Comparison of ENCODE assay signal across 9 mouse cellular contexts in genomic region chr11:33721297-33721696, GRCm38 (mm10).
DNase-seq lines count a peak whose midpoint lies in the region; ATAC-seq lines count a peak whose summit lies in the region.
"Had no signal": no experiment of that assay in that cellular context is flagged by ENCODE, and none has a peak within 500 bp of the region (broad histone marks: within the 10 kb centered on the region; RNA-seq: fewer than 3 reads in every experiment).

No protein-coding gene starts in this region.

- intact Hi-C loops in heart, postnatal 36 days (cut with DNase I) = no loop called here
- intact Hi-C loops in left cerebral cortex, postnatal 25 days (cut with DNase I) = loop anchor here (1.0 to 10.0 kb wide), 4 partner anchors 104 to 545 kb away; no protein-coding TSS in a partner anchor

- H3K36me3 ChIP-seq in midbrain, embryonic 13.5 days = no peaks in the 10 kb centered on the region

- peak; percentile 76; the same call in 1 of the 2 replicates for ATAC-seq in common myeloid progenitor, adult 5-6 weeks (replicated peaks; ENCODE audit: low read depth, poor library complexity, severe bottlenecking)
- ATAC-seq in midbrain, embryonic 13.5 days = peak; percentile 65

- H3K4me3 ChIP-seq in midbrain, embryonic 13.5 days (replicated peaks) = no peak overlapping the region
- H3K4me3 ChIP-seq: megakaryocyte, embryonic 14.5 days had no signal

- H3K27me3 ChIP-seq in midbrain, embryonic 13.5 days = peaks cover 7% of the 10 kb centered on the region; the same call in 1 of the 2 replicates

- WGBS in midbrain, embryonic 13.5 days = 25% methylated on average over 7 of the region's 7 CpGs

- DNase-seq in heart, adult 8-10 months (ENCODE audit: low spot score) = peak; percentile 16
- no peak for DNase-seq in heart, adult 11 months
- DNase-seq in WW6 (ENCODE audit: low read depth, low spot score) = peak; percentile 48
- peak; percentile 42 to 75 for DNase-seq in heart, postnatal 36 days
- peak; percentile 66 to 71 for DNase-seq in left cerebral cortex, postnatal 25 days (ENCODE audit: low spot score in 2 of 2)
- peak; percentile 34 to 74 for DNase-seq in spleen, postnatal 10 days (ENCODE audit: low spot score in 2 of 2)

- no peak overlapping the region for H3K9ac ChIP-seq in midbrain, embryonic 13.5 days (replicated peaks)

- H3K27ac ChIP-seq in midbrain, embryonic 13.5 days = no peak overlapping the region

- no peaks in the 10 kb centered on the region for H3K4me1 ChIP-seq in midbrain, embryonic 13.5 days (replicated peaks)
- H3K4me1 ChIP-seq: megakaryocyte, embryonic 14.5 days had no signal

- H3K4me2 ChIP-seq in midbrain, embryonic 13.5 days (replicated peaks) = no peak overlapping the region

- H3K9me3 ChIP-seq in midbrain, embryonic 13.5 days = peaks cover 3% of the 10 kb centered on the region; the same call in 1 of the 2 replicates
